Mouse (Mus musculus) CH12.LX (cell line): ENCODE measurements around the gene Spata6. TPM values are rescaled to one million over a fixed set of nuclear protein-coding genes. Genes with fewer than 3 reads are reported as not detected.

ENCODE experiments used
- DNase-seq: peaks from one replicate; pipeline ENCODE4 v3.0.0-alpha.2; 2013; ENCODE audit errors: extremely low read depth
- H3K27ac ChIP-seq: 2 replicates; pipeline ENCODE4 v1.5.1; 2012; ENCODE audit warnings: low read depth, mild to moderate bottlenecking, control low read depth, moderate library complexity; ENCODE audit not compliant: insufficient read depth
- H3K27me3 ChIP-seq: replicated peaks from 2 replicates; pipeline ENCODE3; 2012; ENCODE audit warnings: inconsistent platforms
- H3K36me3 ChIP-seq, 2 experiments: replicated peaks in 1 of 2; 2 replicates each; pipeline versions ENCODE3 to v1.6.1; 2012; ENCODE audit warnings: inconsistent platforms in 1 of 2, low read length in 1 of 2, mild to moderate bottlenecking in 1 of 2, mixed read lengths in 1 of 2, moderate library complexity in 1 of 2; ENCODE audit not compliant: control insufficient read depth in 1 of 2, insufficient read depth in 1 of 2
- H3K4me1 ChIP-seq, 2 experiments: 2 replicates each; pipeline ENCODE4 v1.6.1; 2012; ENCODE audit warnings: inconsistent platforms in 1 of 2, moderate library complexity in 1 of 2; ENCODE audit not compliant: insufficient read depth in 2 of 2, control insufficient read depth in 1 of 2
- H3K4me2 ChIP-seq: 2 replicates; pipeline ENCODE4 v1.6.1; 2012; ENCODE audit warnings: low read depth, mild to moderate bottlenecking, control low read depth; ENCODE audit not compliant: poor library complexity, insufficient read depth, severe bottlenecking
- H3K4me3 ChIP-seq, 3 experiments: fragments of 150-350 bp in 1 of 3; sonication (generic) in 1 of 3; replicated peaks in 1 of 3; 2 replicates each; pipeline versions ENCODE3 to v1.5.1; 2011 to 2012; ENCODE audit warnings: low read depth in 2 of 3, low read length in 2 of 3, mild to moderate bottlenecking in 2 of 3, moderate library complexity in 2 of 3, control low read depth in 1 of 3, improper control_type of control experiment in 1 of 3, inconsistent platforms in 1 of 3, mixed read lengths in 1 of 3; ENCODE audit not compliant: poor library complexity in 1 of 3
- H3K79me2 ChIP-seq: replicated peaks from 2 replicates; pipeline ENCODE4 v1.6.1; 2012; ENCODE audit warnings: mild to moderate bottlenecking, moderate library complexity; ENCODE audit not compliant: control insufficient read depth, poor library complexity, insufficient read depth, severe bottlenecking; ENCODE audit errors: extremely low read depth
- H3K9ac ChIP-seq: 2 replicates; pipeline ENCODE4 v1.6.1; 2012; ENCODE audit warnings: low read depth, mild to moderate bottlenecking, control low read depth, moderate library complexity; ENCODE audit not compliant: insufficient read depth
- H3K9me3 ChIP-seq: replicated peaks from 2 replicates; pipeline ENCODE3; 2012; ENCODE audit warnings: low read length, inconsistent platforms, mixed read lengths
- CTCF ChIP-seq, 2 experiments: IDR thresholded peaks in 1 of 2; conservative IDR thresholded peaks in 1 of 2; 2 replicates each; pipeline ENCODE4 v1.5.1; 2011 to 2012; ENCODE audit warnings: low read depth in 2 of 2, low read length in 2 of 2, improper control_type of control experiment in 1 of 2, inconsistent platforms in 1 of 2, mild to moderate bottlenecking in 1 of 2, moderate library complexity in 1 of 2
- E2F4 ChIP-seq: IDR thresholded peaks from 2 replicates; pipeline ENCODE4 v1.6.1; 2011; ENCODE audit warnings: low read depth, low read length, improper control_type of control experiment; ENCODE audit not compliant: insufficient replicate concordance
- ELF1 ChIP-seq: IDR thresholded peaks from 2 replicates; pipeline ENCODE4 v1.6.1; 2014; ENCODE audit warnings: low read depth, mild to moderate bottlenecking, inconsistent platforms, low read length, improper control_type of control experiment
- EP300 ChIP-seq: IDR thresholded peaks from 2 replicates; pipeline ENCODE4 v1.6.1; 2011; ENCODE audit warnings: low read length, improper control_type of control experiment
- GABPA ChIP-seq: IDR thresholded peaks from 2 replicates; pipeline ENCODE4 v1.6.1; 2012; ENCODE audit warnings: low read depth, low read length, improper control_type of control experiment, inconsistent platforms; ENCODE audit not compliant: insufficient replicate concordance
- HCFC1 ChIP-seq: IDR thresholded peaks from 2 replicates; pipeline ENCODE4 v1.6.1; 2012; ENCODE audit warnings: low read depth, mild to moderate bottlenecking, inconsistent platforms, low read length, improper control_type of control experiment
- IRF4 ChIP-seq: IDR thresholded peaks from 2 replicates; pipeline ENCODE4 v1.6.1; 2014; ENCODE audit warnings: low read depth, mild to moderate bottlenecking, inconsistent platforms, low read length, improper control_type of control experiment
- JUN ChIP-seq: IDR thresholded peaks from 2 replicates; pipeline ENCODE4 v1.6.1; 2011; ENCODE audit warnings: low read depth, mild to moderate bottlenecking, low read length, improper control_type of control experiment, moderate library complexity; ENCODE audit not compliant: insufficient read depth
- JUND ChIP-seq: conservative IDR thresholded peaks from 2 replicates; pipeline ENCODE4 v1.6.1; 2011; ENCODE audit warnings: low read depth, low read length, improper control_type of control experiment
- MAFK ChIP-seq: IDR thresholded peaks from 2 replicates; pipeline ENCODE4 v1.6.1; 2011; ENCODE audit warnings: low read length, improper control_type of control experiment; ENCODE audit not compliant: insufficient replicate concordance
- MAZ ChIP-seq: IDR thresholded peaks from 2 replicates; pipeline ENCODE4 v1.6.1; 2012; ENCODE audit warnings: low read depth, mild to moderate bottlenecking, inconsistent platforms, low read length, improper control_type of control experiment, moderate library complexity
- MEF2A ChIP-seq: IDR thresholded peaks from 2 replicates; pipeline ENCODE4 v1.6.1; 2014; ENCODE audit warnings: low read depth, mild to moderate bottlenecking, inconsistent platforms, low read length, improper control_type of control experiment, borderline replicate concordance
- MXI1 ChIP-seq: IDR thresholded peaks from 2 replicates; pipeline ENCODE4 v1.6.1; 2011; ENCODE audit warnings: mild to moderate bottlenecking, low read depth, low read length, improper control_type of control experiment
- MYC ChIP-seq: IDR thresholded peaks from 2 replicates; pipeline ENCODE4 v1.6.1; 2011; ENCODE audit warnings: low read depth, mild to moderate bottlenecking, improper control_type of control experiment, low read length
- PAX5 ChIP-seq: IDR thresholded peaks from 2 replicates; pipeline ENCODE4 v1.6.1; 2012; ENCODE audit warnings: low read length, inconsistent platforms, mixed read lengths
- POLR2AphosphoS2 ChIP-seq: IDR thresholded peaks from 2 replicates; pipeline ENCODE4 v1.6.1; 2011; ENCODE audit warnings: low read depth, low read length, improper control_type of control experiment
- RCOR1 ChIP-seq: conservative IDR thresholded peaks from 2 replicates; pipeline ENCODE4 v1.6.1; 2012; ENCODE audit warnings: low read depth, mild to moderate bottlenecking, inconsistent platforms, low read length, improper control_type of control experiment
- SMC3 ChIP-seq: IDR thresholded peaks from 2 replicates; pipeline ENCODE4 v1.6.1; 2011; ENCODE audit warnings: low read depth, low read length, improper control_type of control experiment
- TBP ChIP-seq: conservative IDR thresholded peaks from 2 replicates; pipeline ENCODE4 v1.6.1; 2011; ENCODE audit warnings: low read depth, low read length, improper control_type of control experiment
- USF1 ChIP-seq: IDR thresholded peaks from 2 replicates; pipeline ENCODE4 v1.6.1; 2014; ENCODE audit warnings: low read depth, mild to moderate bottlenecking, inconsistent platforms, low read length, improper control_type of control experiment
- ZC3H11A ChIP-seq: IDR thresholded peaks from 2 replicates; pipeline ENCODE4 v1.6.1; 2012; ENCODE audit warnings: low read depth, mild to moderate bottlenecking, inconsistent platforms, low read length, improper control_type of control experiment
- ZKSCAN1 ChIP-seq: IDR thresholded peaks from 2 replicates; pipeline ENCODE4 v1.6.1; 2012; ENCODE audit warnings: low read depth, inconsistent platforms, low read length, improper control_type of control experiment, borderline replicate concordance
- dilution Hi-C: fragments of 300-500 bp; cut with MboI; formaldehyde crosslinking; loops from 2 replicates; pipeline ENCODE4 v1.14.3; 2020; ENCODE audit warnings: low sequenced_read_pairs; ENCODE audit not compliant: extremely low pct_unique_long_range_greater_than_20kb, extremely low pct_ligation_motif_present
- in situ Hi-C: fragments of 300-500 bp; cut with MboI; formaldehyde crosslinking; loops from 3 replicates; pipeline ENCODE4 v1.14.3; 2019; ENCODE audit warnings: low sequenced_read_pairs, low pct_ligation_motif_present, low pct_unique_long_range_greater_than_20kb, mixed read lengths
- polyA plus RNA-seq: library from polyadenylated mRNA; unstranded; fragments of >175 nt; gene quantifications from 2 replicates; pipeline ENCODE4 v1.2.1, GENCODE M21; 2012; ENCODE audit warnings: low read depth; ENCODE audit not compliant: insufficient read length
- total RNA-seq, 2 experiments: library from RNA; depleted of rRNA; stranded (reverse); fragments of 300-350 nt in 1 of 2; fragments of >200 nt in 1 of 2; gene quantifications; 2 replicates each; pipeline ENCODE4 v1.2.3; 2012 to 2014

The Spata6 gene
- total and polyA plus RNA-seq, 3 experiments, result 4.2 to 12.9 (median 11.1) TPM

- Histone ChIP-seq H3K4me3 (no peak overlapping the region), H3K27ac (no peak overlapping the region), H3K36me3 (no peaks in the 10 kb centered on the region), H3K27me3 (no peaks in the 10 kb centered on the region), H3K9me3 (no peaks in the 10 kb centered on the region), H3K4me1 (no peaks in the 10 kb centered on the region), H3K4me2 (no peak overlapping the region), H3K9ac (no peak overlapping the region), H3K79me2 (no peaks in the 10 kb centered on the region)
- dilution Hi-C loops (no loop called here), in situ Hi-C loops (no loop called here)
- TF ChIP-seq ELF1 (no peak), MXI1 (no peak), ZKSCAN1 (no peak), JUND (no peak), MYC (no peak), RCOR1 (no peak), CTCF (conservative IDR thresholded peaks at IDR 0.05 in 1 of 2, IDR thresholded peaks at IDR 0.05 in 1 of 2; ENCODE audit: low read depth in 2 of 2, low read length in 2 of 2) (no peak), MAZ (no peak), USF1 (no peak), ZC3H11A (no peak), POLR2AphosphoS2 (no peak), MEF2A (no peak), IRF4 (no peak), EP300 (no peak), JUN (no peak), E2F4 (no peak), SMC3 (no peak)
- no peak for DNase-seq
Measured at GRCm38 (mm10) chr4:111673904-111674303, 45.9 kb upstream of the Spata6 start.

GRCm38 (mm10) chr4:111681926-111682325 lies 37.9 kb upstream of the Spata6 start:
- TF ChIP-seq PAX5 (no peak), HCFC1 (no peak), MAFK (no peak), TBP (no peak), GABPA (no peak)
- TF ChIP-seq, all 38 proteins: peak for 0

More at GRCm38 (mm10) chr4:111681926-111682325, 37.9 kb upstream of the Spata6 start:
- Histone ChIP-seq H3K9ac (no peak overlapping the region), H3K4me1 (0 out of 4 replicates have a peak, but pooled peaks cover 0 to 3% of the 10 kb centered on the region in 2 experiments), H3K36me3 (no peaks in the 10 kb centered on the region), H3K79me2 (no peaks in the 10 kb centered on the region), H3K9me3 (no peaks in the 10 kb centered on the region), H3K27ac (no peak overlapping the region), H3K27me3 (no peaks in the 10 kb centered on the region), H3K4me2 (no peak overlapping the region), H3K4me3 (no peak overlapping the region)
- no peak for DNase-seq
- dilution Hi-C loops, result no loop called here
- in situ Hi-C loops, result no loop called here
